Mouse (Mus musculus) liver, postnatal 0 days (tissue): ENCODE measurements around the gene Mis18a.

Source experiments
- CTCF ChIP-seq: sonication (generic); IDR thresholded peaks from 2 replicates; pipeline ENCODE4 v1.5.1; 2016; ENCODE audit warnings: antibody characterized with exemption, low read depth
- EP300 ChIP-seq: IDR thresholded peaks from 2 replicates; pipeline ENCODE4 v1.6.1; 2016; ENCODE audit warnings: antibody characterized with exemption, low read depth, mild to moderate bottlenecking

- TF ChIP-seq CTCF (no peak), EP300 (no peak)
These were observed 39.8 kb upstream of the Mis18a start for GRCm38 (mm10) chr16:90766919-90767454.
